Mouse (Mus musculus): ENCODE results near the gene Stox2.

Stox2 gene

GRCm38 (mm10) chr8:47404852-47405251 is 41.3 kb downstream of the Stox2 start:
- DNase-seq, result no peak

GRCm38 (mm10) chr8:47392927-47393326 is 53.2 kb downstream of the Stox2 start:
- DNase-seq, result no peak

DNA sequence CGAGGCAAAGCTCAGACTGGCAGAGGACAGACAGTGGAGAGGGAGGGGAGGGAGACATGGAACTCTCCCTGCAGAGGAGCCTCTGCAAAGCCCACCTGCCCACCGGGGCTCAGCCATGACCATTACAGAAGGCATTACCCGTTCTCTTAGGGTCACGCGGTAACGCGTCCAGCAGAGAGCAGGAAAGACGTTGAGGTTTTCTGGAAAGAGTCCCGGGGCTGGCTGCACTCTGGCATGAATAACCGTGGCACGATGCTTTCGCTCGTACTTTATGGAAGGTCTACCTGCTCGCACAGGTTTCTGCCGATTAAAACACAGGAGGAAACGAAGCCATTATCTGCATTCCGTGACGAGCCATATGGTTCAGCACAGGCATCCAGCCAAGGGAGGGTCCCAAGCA is 53.9 kb downstream of the Stox2 start:
- DNase-seq, result no peak

GRCm38 (mm10) chr8:47391844-47392243 is 54.3 kb downstream of the Stox2 start:
- DNase-seq, result no peak

DNA sequence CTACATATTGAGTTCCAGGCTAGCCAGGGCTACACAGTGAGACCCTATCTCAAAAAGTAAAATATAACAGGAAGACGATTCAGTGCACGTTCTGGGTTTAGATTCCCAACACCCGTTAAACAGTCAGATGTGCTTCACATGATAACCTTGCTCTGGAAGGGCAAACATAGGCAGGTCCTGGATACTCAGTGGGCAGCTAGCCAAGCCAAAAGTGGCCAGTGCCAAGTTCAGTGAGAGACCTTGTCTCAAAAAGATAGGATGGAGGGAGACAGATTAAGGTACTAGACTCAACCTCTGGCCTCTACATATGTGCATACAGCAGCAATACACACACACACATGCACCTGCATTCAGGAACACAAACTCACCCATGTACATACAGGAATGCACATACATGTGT is 56.7 kb downstream of the Stox2 start:
- no peak for DNase-seq

- DNase-seq, result no peak
Observed at GRCm38 (mm10) chr8:47388171-47388570, 58.0 kb downstream of the Stox2 start.

DNA sequence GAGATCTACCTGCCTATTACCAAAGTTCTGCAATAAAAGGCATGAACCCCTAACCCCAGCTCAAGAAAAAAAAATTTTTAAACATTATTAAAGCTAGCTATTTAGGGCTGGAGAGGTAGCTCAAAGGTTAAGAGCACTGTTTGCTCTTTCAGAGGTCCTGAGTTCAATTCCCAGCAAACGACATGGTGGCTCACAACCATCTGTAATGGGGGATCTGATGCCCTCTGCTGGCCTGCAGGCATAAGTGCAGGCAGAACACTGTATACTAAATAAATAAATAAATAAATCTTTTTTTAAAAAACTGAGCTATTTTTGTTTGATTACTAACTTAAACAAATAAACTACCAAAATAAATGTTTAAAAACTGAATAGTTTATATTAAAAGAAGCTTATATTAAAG is 60.4 kb downstream of the Stox2 start:
- no peak for DNase-seq

DNA sequence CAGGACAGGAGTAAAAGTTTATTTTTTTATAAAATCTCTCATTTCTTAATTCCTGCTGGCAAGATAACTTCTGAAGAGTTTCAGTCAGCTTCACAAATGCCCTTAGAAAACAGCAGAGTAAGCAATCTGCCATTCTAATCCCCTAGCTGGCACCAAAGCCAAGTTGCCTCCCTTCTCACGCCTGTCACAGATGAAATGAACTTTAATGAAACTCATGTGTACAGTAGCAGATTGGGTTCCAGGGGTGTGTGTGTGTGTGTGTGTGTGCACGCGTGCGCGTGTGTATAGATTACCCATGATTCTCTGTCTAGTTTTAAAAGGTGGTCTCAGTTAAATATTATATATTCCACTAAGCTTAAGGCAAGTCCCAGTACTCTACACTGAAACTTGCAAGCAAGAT is 62.0 kb downstream of the Stox2 start:
- no peak for DNase-seq

DNA sequence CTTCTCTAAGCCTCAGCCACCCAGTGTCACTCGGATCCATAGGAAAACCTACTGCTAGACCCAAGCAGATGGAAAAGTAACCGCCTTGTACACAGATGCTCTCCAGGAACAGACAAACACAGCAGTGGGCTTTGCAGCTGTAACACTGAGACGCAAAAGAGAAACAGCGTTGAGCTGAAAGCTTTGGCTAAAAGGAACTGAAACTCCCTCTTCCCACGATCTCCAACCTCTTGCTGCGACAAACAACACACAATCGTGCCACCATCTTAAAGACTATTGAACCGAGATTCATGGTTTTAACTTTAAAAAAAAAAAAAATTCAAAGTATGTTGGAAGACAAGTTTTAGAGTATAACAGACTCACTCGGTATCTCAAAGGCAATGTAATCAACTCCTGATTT is 62.5 kb downstream of the Stox2 start:
- no peak for DNase-seq

- peak; percentile 64 for DNase-seq
Observed at GRCm38 (mm10) chr8:47381216-47381615, 64.9 kb downstream of the Stox2 start.

DNA sequence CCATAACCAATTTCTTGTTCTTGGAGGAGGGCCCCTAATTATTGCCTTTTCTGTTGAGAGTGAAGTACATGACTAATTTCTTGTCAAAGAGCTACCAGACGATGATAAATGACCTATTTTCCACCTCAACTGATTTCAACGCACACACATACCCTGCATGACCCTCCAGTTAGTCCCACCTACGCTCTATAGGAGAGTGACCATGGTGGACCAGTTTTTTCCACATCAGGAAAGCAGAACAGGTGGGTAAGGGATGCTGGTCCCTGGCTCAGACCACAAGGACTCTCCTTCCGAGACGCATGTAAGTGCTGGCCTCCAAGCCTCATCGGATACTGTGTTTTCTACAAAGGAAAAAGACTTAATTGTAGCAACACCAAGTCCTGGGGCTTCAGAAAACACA is 65.4 kb downstream of the Stox2 start:
- DNase-seq, result no peak

DNA sequence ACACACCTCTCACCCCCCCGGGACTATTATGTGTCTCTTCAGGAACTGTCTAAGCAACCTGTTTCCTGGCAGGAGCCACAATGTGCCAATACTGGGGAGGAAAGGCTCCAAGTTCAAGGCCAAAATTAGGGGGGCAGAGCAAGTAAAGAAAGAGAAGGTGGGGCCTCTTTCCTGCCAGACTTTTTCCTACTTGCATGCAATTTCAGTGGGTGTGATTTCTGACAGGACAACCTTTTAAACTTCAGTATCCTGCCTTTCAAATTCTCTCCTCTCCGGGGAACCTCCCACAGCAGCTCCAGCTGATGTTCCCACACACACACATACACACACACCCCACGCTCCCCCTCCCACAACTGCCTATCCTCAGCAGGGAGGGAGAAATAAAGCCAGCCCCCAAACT is 66.1 kb downstream of the Stox2 start:
- no peak for DNase-seq

GRCm38 (mm10) chr8:47376651-47377050 is 69.5 kb downstream of the Stox2 start:
- DNase-seq, result no peak

- no peak for DNase-seq
Observed at GRCm38 (mm10) chr8:47373757-47374156, 72.4 kb downstream of the Stox2 start.

DNA sequence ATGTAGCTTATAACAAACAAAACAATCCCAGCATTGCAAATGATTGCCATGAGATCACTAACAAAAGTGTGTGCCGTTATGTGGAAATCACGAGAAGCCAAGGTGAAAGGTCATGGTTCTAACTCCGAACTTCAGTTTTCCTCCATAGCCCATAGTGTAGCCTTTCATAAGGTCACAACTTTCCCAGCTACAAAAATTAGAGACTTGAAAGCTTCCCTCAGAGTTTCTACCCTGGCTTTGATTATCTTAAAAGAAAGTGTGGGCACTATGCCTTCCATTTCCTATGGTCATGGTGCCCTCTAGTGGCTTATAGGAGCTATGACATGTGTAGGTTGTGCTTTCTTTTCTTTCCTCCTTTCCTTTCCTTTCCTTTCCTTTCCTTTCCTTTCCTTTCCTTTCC is 74.6 kb downstream of the Stox2 start:
- no peak for DNase-seq

- no peak for DNase-seq
Observed at GRCm38 (mm10) chr8:47371081-47371480, 75.1 kb downstream of the Stox2 start.

GRCm38 (mm10) chr8:47370421-47371080 is 75.6 kb downstream of the Stox2 start:
- peak; percentile 88 for DNase-seq

GRCm38 (mm10) chr8:47369949-47370348 is 76.2 kb downstream of the Stox2 start:
- no peak for DNase-seq

GRCm38 (mm10) chr8:47369044-47369769 is 77.0 kb downstream of the Stox2 start:
- DNase-seq, result no peak

- DNase-seq, result no peak
Observed at GRCm38 (mm10) chr8:47367029-47367428, 79.1 kb downstream of the Stox2 start.

DNA sequence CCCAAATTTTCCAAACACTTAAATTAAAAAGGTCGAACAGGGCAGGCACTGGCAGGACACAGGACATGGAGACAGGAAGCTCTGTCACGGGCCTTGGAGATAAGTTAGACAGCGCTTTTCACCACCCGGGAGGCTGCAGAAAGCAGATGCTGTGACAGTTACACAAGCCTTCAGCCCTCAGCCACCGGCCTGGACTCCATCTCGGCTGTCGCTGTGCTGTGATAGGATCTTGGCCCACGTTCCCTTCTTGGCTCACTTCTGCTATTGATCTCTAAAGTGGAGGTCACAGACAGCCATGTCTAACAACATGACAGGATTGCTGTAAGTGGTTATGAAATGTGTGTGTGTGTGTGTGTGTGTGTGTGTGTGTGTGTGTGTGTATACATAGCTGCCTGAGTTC is 82.9 kb downstream of the Stox2 start:
- DNase-seq, result peak; percentile 66

DNA sequence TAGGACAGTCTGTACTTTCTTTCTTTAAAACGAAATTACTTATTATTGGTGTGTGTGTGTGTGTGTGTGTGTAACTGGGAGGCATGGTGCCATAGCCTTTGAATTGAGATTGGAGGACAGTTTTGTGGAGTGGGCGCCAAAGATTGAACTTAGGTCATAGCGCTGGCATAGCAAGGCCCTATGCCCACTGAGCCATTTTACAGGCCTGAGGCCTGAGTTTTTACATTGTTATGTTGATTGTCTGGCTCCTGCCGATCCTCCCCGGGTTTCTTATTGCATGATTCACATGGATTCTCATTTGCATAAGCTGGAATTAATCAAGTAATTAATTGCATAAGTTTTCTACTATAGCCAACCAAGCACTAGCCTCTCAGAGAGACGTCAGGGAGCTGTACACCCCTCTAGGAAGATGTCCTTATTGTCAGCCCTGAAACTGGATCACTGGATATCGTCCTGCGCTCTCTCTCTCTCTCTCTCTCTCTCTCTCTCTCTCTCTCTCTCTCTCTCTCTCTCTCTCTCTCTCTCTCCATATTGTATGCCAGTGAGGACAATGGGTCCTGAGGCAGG is 90.7 kb downstream of the Stox2 start:
- no peak for DNase-seq

- peak; percentile 70 for DNase-seq
Observed at GRCm38 (mm10) chr8:47354523-47355168, 91.5 kb downstream of the Stox2 start.
